Mouse (Mus musculus) lung, embryonic 16.5 days (tissue): ENCODE measurements around the gene Safb2. TPM values are rescaled to one million over a fixed set of nuclear protein-coding genes. Genes with fewer than 3 reads are reported as not detected.

Source experiments
- ATAC-seq: fragments of 200-750 bp; cut with Nextera tagmentation; 2 replicates; pipeline ENCODE4 v1.8.0; 2017; ENCODE audit warnings: low read depth, mild to moderate bottlenecking, moderate library complexity
- H3K27ac ChIP-seq: fragments of 300-500 bp; sonication (generic); 2 replicates; pipeline ENCODE4 v1.5.1; 2014; ENCODE audit warnings: mild to moderate bottlenecking, control low read depth, low read length
- H3K27me3 ChIP-seq: fragments of 300-500 bp; sonication (generic); 2 replicates; pipeline ENCODE4 v1.6.1; 2014; ENCODE audit warnings: low read depth, low read length, mixed read lengths; ENCODE audit not compliant: control insufficient read depth, insufficient read depth
- H3K36me3 ChIP-seq: fragments of 300-500 bp; sonication (generic); 2 replicates; pipeline ENCODE4 v1.6.1; 2014; ENCODE audit warnings: low read length; ENCODE audit not compliant: control insufficient read depth, insufficient read depth
- H3K4me1 ChIP-seq: fragments of 300-500 bp; sonication (generic); replicated peaks from 2 replicates; pipeline ENCODE4 v1.6.1; 2014; ENCODE audit warnings: low read length, mixed read lengths; ENCODE audit not compliant: control insufficient read depth, insufficient read depth
- H3K4me2 ChIP-seq: fragments of 300-500 bp; sonication (generic); 2 replicates; pipeline ENCODE4 v1.6.1; 2014; ENCODE audit warnings: low read depth, low read length, control low read depth
- H3K4me3 ChIP-seq: fragments of 300-500 bp; sonication (generic); 2 replicates; pipeline ENCODE4 v1.5.1; 2014; ENCODE audit warnings: mild to moderate bottlenecking, low read length, control low read depth
- H3K9ac ChIP-seq: fragments of 300-500 bp; sonication (generic); 2 replicates; pipeline ENCODE4 v1.6.1; 2014; ENCODE audit warnings: low read length, control low read depth
- H3K9me3 ChIP-seq: fragments of 300-500 bp; sonication (generic); 2 replicates; pipeline ENCODE4 v1.6.1; 2016; ENCODE audit warnings: low read length; ENCODE audit not compliant: control insufficient read depth
- WGBS: fragments of 180-500 bp; shearing (Covaris S2); extraction: QIAGEN DNeasy Blood & Tissue Kit; methylation state at CpG from one replicate; pipeline ENCODE4 v1.1.7; 2014; 5-methylcytosine and 5-hydroxymethylcytosine counted together
- polyA plus RNA-seq: library from polyadenylated mRNA; unstranded; fragments of >200 nt; fragmentation: Nextera tagmentation; extraction: Ambion mirVana; gene quantifications from 2 replicates; pipeline ENCODE4 v1.2.1, GENCODE M21; 2015

Gene Safb2
- polyA plus RNA-seq, 1 experiment from 2014 or later = 74.8 TPM

DNA sequence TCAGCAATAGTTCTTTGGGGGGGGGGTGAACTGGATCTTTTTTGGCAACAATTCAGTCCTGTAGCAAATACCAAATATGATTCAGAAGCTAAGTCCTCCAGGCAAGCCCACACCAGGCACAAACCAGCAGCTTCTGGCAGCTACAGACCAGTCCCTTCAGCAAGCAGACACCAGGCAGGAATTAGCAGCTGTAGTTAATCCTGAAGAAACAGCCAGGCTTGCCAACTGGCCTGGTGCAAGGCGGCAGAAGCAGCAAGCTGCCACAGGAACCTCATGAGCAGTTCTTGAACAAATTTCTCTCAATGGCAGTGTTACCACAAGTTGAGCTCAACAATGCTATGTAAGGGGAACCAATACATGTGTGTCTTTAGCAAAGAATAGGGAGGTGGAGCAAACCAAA, 61.6 kb downstream of the Safb2 start:
- no peak for ATAC-seq
- WGBS = 48% methylated on average over 1 of the region's 1 CpGs

DNA sequence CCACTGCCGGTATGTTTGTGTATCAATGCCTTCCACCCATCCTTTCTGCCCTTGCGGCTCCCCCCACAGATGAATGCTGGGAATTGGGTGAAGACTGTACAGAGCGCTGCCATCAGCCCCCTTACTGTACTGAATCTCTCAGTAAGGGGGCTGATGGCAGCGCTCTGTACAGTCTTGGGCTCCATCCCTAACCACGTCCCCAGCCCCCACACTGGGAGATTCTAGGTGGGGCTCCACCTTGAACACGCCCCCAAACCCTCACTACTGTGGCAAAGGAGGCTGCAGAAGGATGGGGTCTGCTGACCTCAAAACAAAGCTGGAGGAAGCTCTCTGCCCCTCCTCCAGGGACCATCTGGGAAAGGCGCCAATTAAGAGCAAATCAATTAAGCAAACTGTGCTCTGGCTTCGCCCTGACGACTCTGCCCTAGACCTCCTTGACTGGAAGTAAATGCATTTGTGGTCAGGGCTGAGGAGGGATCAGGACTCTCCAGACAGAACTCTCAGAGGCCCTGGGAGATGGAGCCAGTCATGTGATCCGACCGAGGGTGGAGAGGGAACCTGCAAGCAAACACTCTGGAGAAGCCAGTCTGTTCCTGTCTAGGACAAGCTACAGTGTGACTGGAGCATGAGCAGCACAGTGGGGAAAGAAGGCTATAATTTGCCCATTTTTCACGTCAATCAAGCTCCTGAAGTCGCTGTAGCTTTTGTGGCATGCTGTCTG, 68.5 kb downstream of the Safb2 start:
- H3K9ac ChIP-seq = no peak overlapping the region
- peak; percentile 78 for ATAC-seq
- no peak overlapping the region for H3K4me3 ChIP-seq
- peaks cover 5% of the 10 kb centered on the region; the same call in 1 of the 2 replicates for H3K9me3 ChIP-seq
- H3K4me2 ChIP-seq = no peak overlapping the region
- H3K27ac ChIP-seq = no peak overlapping the region
- H3K36me3 ChIP-seq = no peaks in the 10 kb centered on the region
- H3K4me1 ChIP-seq = peaks cover 15% of the 10 kb centered on the region
- peaks cover 21% of the 10 kb centered on the region for H3K27me3 ChIP-seq
- 8% methylated on average over 13 of the region's 13 CpGs for WGBS

More for the DNA sequence above, 61.6 kb downstream of the Safb2 start:
- Histone ChIP-seq H3K9ac (no peak overlapping the region), H3K4me3 (no peak overlapping the region), H3K4me1 (no peaks in the 10 kb centered on the region), H3K27me3 (no peaks in the 10 kb centered on the region), H3K27ac (no peak overlapping the region), H3K36me3 (no peaks in the 10 kb centered on the region), H3K9me3 (no peaks in the 10 kb centered on the region), H3K4me2 (no peak overlapping the region)

DNA sequence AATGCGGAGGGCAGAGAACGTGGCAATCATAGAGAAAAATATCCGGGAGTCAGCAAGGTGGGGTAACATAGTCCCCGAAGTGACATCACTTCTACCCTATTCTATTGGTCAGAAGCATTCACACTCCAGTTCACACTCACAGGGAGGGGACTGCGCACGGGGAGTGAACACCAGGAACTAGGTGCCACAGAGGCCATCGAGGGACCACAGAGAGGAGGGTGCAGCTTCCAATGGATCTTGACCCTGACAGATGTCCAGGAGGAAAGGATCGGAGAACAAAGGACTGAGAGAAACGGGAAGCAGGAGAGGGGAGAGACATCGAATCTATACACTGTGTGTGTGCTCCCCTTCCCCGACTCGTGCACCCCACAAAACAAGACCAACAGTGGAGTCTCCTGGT, 69.5 kb downstream of the Safb2 start:
- WGBS = 45% methylated on average over 12 of the region's 12 CpGs
- ATAC-seq = no peak
- Histone ChIP-seq H3K27me3 (peaks cover 30% of the 10 kb centered on the region), H3K4me3 (no peak overlapping the region), H3K27ac (no peak overlapping the region), H3K4me2 (no peak overlapping the region), H3K9ac (no peak overlapping the region), H3K36me3 (no peaks in the 10 kb centered on the region), H3K4me1 (peaks cover 17% of the 10 kb centered on the region), H3K9me3 (peaks cover 5% of the 10 kb centered on the region; the same call in 1 of the 2 replicates)

DNA sequence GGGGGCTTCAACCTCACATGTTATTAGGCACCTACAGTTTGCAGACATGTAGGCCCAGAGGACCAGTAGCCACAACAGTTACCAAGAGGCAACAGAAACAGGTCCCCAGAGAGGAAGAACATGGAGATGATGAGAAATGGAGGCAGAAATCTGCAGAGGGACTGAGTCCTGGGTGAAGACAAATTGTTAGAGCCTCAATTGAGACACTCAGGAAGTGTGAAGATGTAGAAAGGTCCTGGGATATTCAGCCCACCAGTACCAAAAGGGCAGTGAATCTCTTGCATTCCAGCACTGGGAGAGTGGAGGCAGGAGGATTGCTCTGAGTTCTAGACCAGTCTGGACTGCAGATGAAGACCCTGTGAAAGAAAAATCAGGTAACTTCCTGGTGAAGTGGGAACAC, 70.1 kb downstream of the Safb2 start:
- Histone ChIP-seq H3K27ac (no peak overlapping the region), H3K9me3 (peaks cover 5% of the 10 kb centered on the region; the same call in 1 of the 2 replicates), H3K36me3 (no peaks in the 10 kb centered on the region), H3K4me2 (no peak overlapping the region), H3K4me3 (no peak overlapping the region), H3K4me1 (peaks cover 17% of the 10 kb centered on the region), H3K27me3 (peaks cover 36% of the 10 kb centered on the region), H3K9ac (no peak overlapping the region)
- no peak for ATAC-seq

DNA sequence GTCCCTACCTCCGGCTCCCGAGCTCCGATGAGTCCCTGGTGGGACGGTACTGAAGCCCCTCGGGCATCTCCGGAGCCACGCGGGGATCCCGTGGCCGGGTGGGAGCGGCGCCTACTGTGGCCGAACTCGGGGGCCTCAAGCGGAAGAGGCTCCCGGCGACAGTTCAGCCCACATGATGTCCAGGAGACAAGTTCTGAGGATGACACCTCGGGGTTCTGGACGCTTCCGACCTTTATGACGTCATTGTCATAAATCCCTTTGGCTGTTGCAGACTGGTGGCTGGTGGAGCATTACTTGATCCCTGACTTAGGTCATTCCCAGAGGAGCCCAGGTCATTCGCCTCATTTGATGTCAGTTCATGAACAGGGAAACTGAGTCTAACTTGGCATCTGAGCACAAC, 72.1 kb downstream of the Safb2 start, which contains the start of gene Znrf4:
Znrf4 (minus strand) TSS at position 122 of the 400 bp plus-strand sequence.
- peak within 1 kb of the TSS; percentile 48 for H3K4me2 ChIP-seq
- peaks cover 20% of the 10 kb centered on the region for H3K4me1 ChIP-seq
- H3K9me3 ChIP-seq = peaks cover 5% of the 10 kb centered on the region; the same call in 1 of the 2 replicates
- 57% methylated on average over 22 of the region's 22 CpGs for WGBS
- no peak for ATAC-seq
- peaks cover 43% of the 10 kb centered on the region for H3K27me3 ChIP-seq
- H3K27ac ChIP-seq = no peak within 1 kb of the TSS
- H3K9ac ChIP-seq = peak within 1 kb of the TSS; percentile 21; the same call in 1 of the 2 replicates
- no peaks in the 10 kb centered on the region for H3K36me3 ChIP-seq
- peak within 1 kb of the TSS; percentile 34 for H3K4me3 ChIP-seq

DNA sequence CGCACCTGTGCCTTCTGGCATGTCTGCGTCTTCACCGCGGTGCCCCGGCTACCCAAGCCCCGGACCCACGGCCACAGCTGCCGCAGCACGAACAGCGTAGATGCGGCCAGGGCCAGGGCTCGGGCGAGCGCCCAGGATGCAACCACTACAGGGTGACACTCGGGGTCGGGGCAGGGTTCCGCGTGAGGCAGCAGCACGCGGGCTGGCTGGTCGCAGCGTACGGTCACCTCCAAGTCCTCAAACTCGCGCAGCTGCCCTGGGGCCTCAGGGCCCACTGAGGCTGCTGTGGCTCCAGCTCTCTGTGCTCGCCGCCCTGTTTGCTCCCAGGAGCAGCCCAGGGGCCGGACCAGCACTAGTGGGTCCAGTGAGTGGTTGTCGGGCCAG, 72.7 kb downstream of the Safb2 start:
- Histone ChIP-seq H3K9ac (peak overlapping the region; percentile 21; the same call in 1 of the 2 replicates), H3K9me3 (peaks cover 5% of the 10 kb centered on the region; the same call in 1 of the 2 replicates), H3K4me1 (peaks cover 20% of the 10 kb centered on the region), H3K27ac (no peak overlapping the region), H3K36me3 (no peaks in the 10 kb centered on the region), H3K4me2 (peak overlapping the region; percentile 48), H3K4me3 (peak overlapping the region; percentile 34), H3K27me3 (peaks cover 43% of the 10 kb centered on the region)
- WGBS = 25% methylated on average over 23 of the region's 29 CpGs
- ATAC-seq = no peak

DNA sequence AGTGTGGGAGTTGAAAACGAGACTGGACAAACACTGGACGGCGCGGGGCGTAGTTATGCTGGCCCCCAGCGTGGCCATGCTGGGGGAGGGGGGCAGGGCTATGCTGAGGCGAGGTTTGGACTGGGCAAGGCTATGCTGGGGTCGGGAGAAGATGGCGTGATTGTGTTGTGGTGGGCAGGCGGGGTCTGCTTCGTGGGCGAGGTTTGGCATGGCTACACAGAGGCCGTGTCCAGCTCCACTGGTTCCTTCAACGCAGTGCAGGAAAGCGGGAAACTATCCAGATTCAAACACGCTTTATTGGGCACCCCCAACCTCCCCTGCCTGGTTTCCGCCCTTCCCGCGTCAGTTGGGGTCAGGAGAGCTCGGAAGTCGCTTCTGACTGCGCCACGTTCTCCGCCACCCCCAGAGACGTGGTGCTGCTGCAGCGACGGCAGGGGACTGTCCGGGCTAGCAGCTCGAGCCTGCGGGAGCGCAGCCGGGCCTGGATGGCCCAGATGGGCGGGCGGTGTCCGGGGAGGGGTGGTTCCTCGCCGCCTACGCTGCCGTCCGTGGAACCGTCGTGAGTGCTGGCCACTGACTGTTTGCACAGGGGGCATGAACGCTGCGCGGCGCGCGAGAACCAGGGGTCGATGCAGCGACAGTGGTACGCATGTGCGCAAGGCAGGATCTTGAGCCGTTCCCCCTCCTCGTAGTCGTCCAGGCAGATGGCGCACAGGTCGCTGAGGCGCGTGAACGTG, 73.2 kb downstream of the Safb2 start:
- Histone ChIP-seq H3K27me3 (peaks cover 43% of the 10 kb centered on the region), H3K4me1 (peaks cover 19% of the 10 kb centered on the region), H3K4me2 (peak overlapping the region; percentile 48), H3K9ac (peak overlapping the region; percentile 21; the same call in 1 of the 2 replicates), H3K36me3 (no peaks in the 10 kb centered on the region), H3K27ac (no peak overlapping the region), H3K4me3 (peak overlapping the region; percentile 34), H3K9me3 (peaks cover 5% of the 10 kb centered on the region; the same call in 1 of the 2 replicates)
- ATAC-seq = no peak
- WGBS = 7% methylated on average over 60 of the region's 60 CpGs

Other genes with a start within 250 kb of the Safb2 start
- 59.1 and 59.9 TPM in 2 replicates for gene Ptprs, start 108.1 kb downstream of the Safb2 start, polyA plus RNA-seq
- not detected in 2 replicates for gene Znrf4, start 72.2 kb downstream of the Safb2 start, polyA plus RNA-seq
- 4.8 and 4.9 TPM in 2 replicates for gene Gm20219, start 30.2 kb downstream of the Safb2 start, polyA plus RNA-seq
- 86.9 and 95.7 TPM in 2 replicates for gene Safb, start 240 bp upstream of the Safb2 start, polyA plus RNA-seq
- 227 and 241 TPM in 2 replicates for gene 2410015M20Rik, start 25.2 kb upstream of the Safb2 start, polyA plus RNA-seq
- gene Rpl36, start 28.8 kb upstream of the Safb2 start, polyA plus RNA-seq = 1,731 and 1,766 TPM in 2 replicates
- 41.1 and 41.7 TPM in 2 replicates for gene Lonp1, start 42.3 kb upstream of the Safb2 start, polyA plus RNA-seq
- 0.43 and 0.91 TPM in 2 replicates for gene Catsperd, start 43.6 kb upstream of the Safb2 start, polyA plus RNA-seq
- 80.2 and 92.8 TPM in 2 replicates for gene Ranbp3, start 88.7 kb upstream of the Safb2 start, polyA plus RNA-seq
- 424 and 435 TPM in 2 replicates for gene Ndufa11, start 133.2 kb upstream of the Safb2 start, polyA plus RNA-seq
- 15.4 and 18.2 TPM in 2 replicates for gene Vmac, start 133.4 kb upstream of the Safb2 start, polyA plus RNA-seq
- gene Nrtn, start 172.9 kb upstream of the Safb2 start, polyA plus RNA-seq = 5.1 and 7.3 TPM in 2 replicates
- gene Dus3l, start 180.2 kb upstream of the Safb2 start, polyA plus RNA-seq = 40.8 and 43.6 TPM in 2 replicates
- 0.84 and 1.5 TPM in 2 replicates for gene Prr22, start 185.7 kb upstream of the Safb2 start, polyA plus RNA-seq
- 6.7 and 6.9 TPM in 2 replicates for gene Rfx2, start 246.4 kb upstream of the Safb2 start, polyA plus RNA-seq